Mouse (Mus musculus) heart, embryonic 13.5 days (tissue): ENCODE results near the gene Ambp. TPM values are rescaled to one million over a fixed set of nuclear protein-coding genes. Genes with fewer than 3 reads are reported as not detected.

Experiments
- ATAC-seq: fragments of 200-750 bp; cut with Nextera tagmentation; 2 replicates; pipeline ENCODE4 v1.8.0; 2017; ENCODE audit warnings: moderate TSS enrichment; ENCODE audit not compliant: insufficient number of reproducible peaks, low FRiP score, low TSS enrichment; ENCODE audit errors: extremely low read depth
- H3K27ac ChIP-seq: fragments of 300-500 bp; sonication (generic); replicated peaks from 2 replicates; pipeline ENCODE4 v1.5.1; 2015; ENCODE audit warnings: moderate library complexity, mild to moderate bottlenecking, inconsistent platforms
- H3K27me3 ChIP-seq: fragments of 300-500 bp; sonication (generic); replicated peaks from 2 replicates; pipeline ENCODE4 v1.6.1; 2015; ENCODE audit warnings: mild to moderate bottlenecking, inconsistent platforms
- H3K36me3 ChIP-seq: fragments of 300-500 bp; sonication (generic); 2 replicates; pipeline ENCODE4 v1.6.1; 2015; ENCODE audit warnings: mild to moderate bottlenecking, inconsistent platforms
- H3K4me1 ChIP-seq: fragments of 300-500 bp; sonication (generic); 2 replicates; pipeline ENCODE4 v1.6.1; 2015; ENCODE audit warnings: inconsistent platforms
- H3K4me2 ChIP-seq: fragments of 300-500 bp; sonication (generic); 2 replicates; pipeline ENCODE4 v1.6.1; 2015; ENCODE audit warnings: inconsistent platforms, mild to moderate bottlenecking, moderate library complexity
- H3K4me3 ChIP-seq: fragments of 300-500 bp; sonication (generic); 2 replicates; pipeline ENCODE4 v1.5.1; 2015; ENCODE audit warnings: moderate library complexity, mild to moderate bottlenecking, inconsistent platforms
- H3K9ac ChIP-seq: fragments of 300-500 bp; sonication (generic); 2 replicates; pipeline ENCODE4 v1.6.1; 2015; ENCODE audit warnings: inconsistent platforms, mild to moderate bottlenecking, moderate library complexity
- H3K9me3 ChIP-seq: fragments of 300-500 bp; sonication (generic); 2 replicates; pipeline ENCODE4 v1.6.1; 2016; ENCODE audit warnings: inconsistent platforms
- WGBS: fragments of 180-500 bp; shearing (Covaris S2); methylation state at CpG from one replicate; pipeline ENCODE4 v1.1.7; 2015; ENCODE audit warnings: mixed read lengths; 5-methylcytosine and 5-hydroxymethylcytosine counted together
- polyA plus RNA-seq: library from polyadenylated mRNA; unstranded; fragments of >200 nt; fragmentation: Nextera tagmentation; extraction: Ambion mirVana; gene quantifications from 2 replicates; pipeline ENCODE4 v1.2.1, GENCODE M21; 2015

Gene Ambp
- polyA plus RNA-seq, 1 experiment from 2014 or later = 3.2 TPM

GRCm38 (mm10) chr4:63118639-63119437 lies 35.8 kb downstream of the Ambp start:
- Histone ChIP-seq H3K9me3 (0 out of 2 replicates have a peak, but pooled peaks cover 4% of the 10 kb centered on the region), H3K4me1 (no peaks in the 10 kb centered on the region), H3K9ac (no peak overlapping the region), H3K27me3 (no peaks in the 10 kb centered on the region), H3K4me2 (no peak overlapping the region), H3K36me3 (peaks cover 53% of the 10 kb centered on the region), H3K4me3 (no peak overlapping the region), H3K27ac (no peak overlapping the region)
- 81% methylated on average over 5 of the region's 5 CpGs for WGBS
- ATAC-seq = no peak

GRCm38 (mm10) chr4:63105651-63106050 lies 48.9 kb downstream of the Ambp start:
- no peak overlapping the region for H3K4me3 ChIP-seq
- H3K4me1 ChIP-seq = no peaks in the 10 kb centered on the region
- peaks cover 48% of the 10 kb centered on the region for H3K36me3 ChIP-seq
- H3K9me3 ChIP-seq = no peaks in the 10 kb centered on the region
- whole genome bisulfite sequencing = 92% methylated on average over 8 of the region's 8 CpGs
- H3K27ac ChIP-seq = no peak overlapping the region
- no peaks in the 10 kb centered on the region for H3K27me3 ChIP-seq
- no peak overlapping the region for H3K9ac ChIP-seq
- no peak overlapping the region for H3K4me2 ChIP-seq
- ATAC-seq = no peak

- Histone ChIP-seq H3K4me2 (no peak overlapping the region), H3K9me3 (peaks cover 3% of the 10 kb centered on the region; the same call in 1 of the 2 replicates), H3K9ac (no peak overlapping the region), H3K4me1 (peaks cover 5% of the 10 kb centered on the region), H3K36me3 (peaks cover 51% of the 10 kb centered on the region), H3K27me3 (no peaks in the 10 kb centered on the region), H3K27ac (no peak overlapping the region), H3K4me3 (no peak overlapping the region)
- ATAC-seq = no peak
- WGBS = 84% methylated on average over 4 of the region's 4 CpGs
Observed at GRCm38 (mm10) chr4:63102025-63102424, 52.6 kb downstream of the Ambp start.

GRCm38 (mm10) chr4:63100478-63100877 lies 54.1 kb downstream of the Ambp start:
- no peak overlapping the region for H3K4me2 ChIP-seq
- no peak for ATAC-seq

GRCm38 (mm10) chr4:63097603-63098002 lies 57.0 kb downstream of the Ambp start:
- no peak for ATAC-seq
- Histone ChIP-seq H3K9me3 (peaks cover 3% of the 10 kb centered on the region; the same call in 1 of the 2 replicates), H3K9ac (no peak overlapping the region), H3K27ac (peak overlapping the region; percentile 71), H3K4me1 (peaks cover 10% of the 10 kb centered on the region), H3K27me3 (no peaks in the 10 kb centered on the region), H3K4me3 (no peak overlapping the region), H3K36me3 (peaks cover 51% of the 10 kb centered on the region), H3K4me2 (no peak overlapping the region)
- 66% methylated on average over 1 of the region's 1 CpGs for WGBS

More at GRCm38 (mm10) chr4:63100478-63100877, 54.1 kb downstream of the Ambp start:
- peaks cover 5% of the 10 kb centered on the region for H3K4me1 ChIP-seq
- no peak overlapping the region for H3K4me3 ChIP-seq
- peaks cover 59% of the 10 kb centered on the region for H3K36me3 ChIP-seq
- H3K27me3 ChIP-seq = no peaks in the 10 kb centered on the region
- H3K9me3 ChIP-seq = peaks cover 3% of the 10 kb centered on the region; the same call in 1 of the 2 replicates
- no peak overlapping the region for H3K9ac ChIP-seq
- H3K27ac ChIP-seq = no peak overlapping the region
- WGBS = 88% methylated on average over 11 of the region's 11 CpGs

Other genes starting within 250 kb of the Ambp start
- 11.3 and 11.8 TPM in 2 replicates for gene Zfp618, start 189.2 kb downstream of the Ambp start, polyA plus RNA-seq
- 0.90 and 1.3 TPM in 2 replicates for gene Kif12, start 17.3 kb upstream of the Ambp start, polyA plus RNA-seq
- gene Col27a1, start 59.2 kb upstream of the Ambp start, polyA plus RNA-seq = 3.7 and 4.2 TPM in 2 replicates
- gene Orm1, start 189.8 kb upstream of the Ambp start, polyA plus RNA-seq = not detected in 2 replicates
- not detected in 2 replicates for gene Orm3, start 201.4 kb upstream of the Ambp start, polyA plus RNA-seq
- gene Orm2, start 207.7 kb upstream of the Ambp start, polyA plus RNA-seq = not detected in 2 replicates
- 2.8 and 3.5 TPM in 2 replicates for gene Akna, start 248.6 kb upstream of the Ambp start, polyA plus RNA-seq